Mouse (Mus musculus) adrenal gland, postnatal 10 days (tissue): ENCODE measurements around the gene Cyb5d2. TPM values are rescaled to one million over a fixed set of nuclear protein-coding genes. Genes with fewer than 3 reads are reported as not detected.
"Not testable (repeated sequence)": the region's sequence is repeated elsewhere in the genome, so short reads cannot be mapped to it uniquely, and the experiment has no call there.

Source experiments
- DNase-seq: peaks from one replicate; pipeline ENCODE4 v3.0.0; 2021; ENCODE audit warnings: mixed read lengths
- total RNA-seq, 2 experiments: library from RNA; stranded (reverse); gene quantifications; 2 replicates each; pipeline ENCODE4 v1.2.3; 2021

Cyb5d2 gene
- total RNA-seq, 2 experiments from 2014 or later: 11.4 to 16.0 TPM

DNA sequence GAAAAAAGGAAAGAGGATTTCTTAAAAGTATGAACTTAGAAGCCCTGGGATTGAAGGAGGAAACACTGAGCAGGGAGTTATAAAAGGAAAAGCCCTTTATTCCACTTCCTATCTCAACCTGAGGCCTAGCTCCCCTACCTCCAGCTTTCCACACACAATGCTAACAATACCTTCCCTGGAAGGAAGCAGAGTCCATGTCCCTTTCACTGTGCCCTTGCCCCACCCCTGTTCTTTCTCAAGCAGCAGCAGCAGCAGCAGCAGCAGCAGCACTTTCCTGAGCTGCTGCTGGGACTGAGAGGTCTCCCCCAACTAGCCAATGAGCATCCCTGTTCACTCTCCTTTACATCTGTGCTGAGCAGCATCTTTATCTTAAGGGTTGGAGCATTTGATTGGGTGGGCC lies 17.0 kb downstream of the Cyb5d2 start:
- DNase-seq: no peak

DNA sequence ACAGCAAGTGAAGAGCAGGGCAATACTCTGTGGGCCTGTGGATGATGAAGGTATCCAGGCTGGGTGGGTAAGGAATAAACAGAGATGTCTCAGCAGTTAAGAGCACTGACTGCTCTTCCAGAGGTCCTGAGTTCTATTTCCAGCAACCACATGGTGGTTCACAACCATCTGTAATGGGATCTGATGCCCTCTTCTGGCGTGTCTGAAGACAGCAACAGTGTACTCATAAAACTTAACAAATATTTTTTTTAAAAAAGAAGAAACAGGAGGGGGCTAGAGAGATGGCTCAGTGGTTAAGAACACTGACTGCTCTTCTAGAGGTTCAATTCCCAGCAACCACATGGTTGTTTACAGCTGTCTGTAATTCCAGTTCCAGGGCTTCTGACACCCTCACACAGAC lies 23.3 kb downstream of the Cyb5d2 start:
- not testable (repeated sequence) for DNase-seq

- no peak for DNase-seq
Measured at GRCm38 (mm10) chr11:72771461-72771860, 24.5 kb downstream of the Cyb5d2 start.

- DNase-seq: no peak
Measured at GRCm38 (mm10) chr11:72770816-72771215, 25.1 kb downstream of the Cyb5d2 start.

- DNase-seq: no peak
Measured at GRCm38 (mm10) chr11:72770324-72770723, 25.6 kb downstream of the Cyb5d2 start.

GRCm38 (mm10) chr11:72769061-72769460 lies 26.9 kb downstream of the Cyb5d2 start:
- no peak for DNase-seq

- peak; percentile 42 for DNase-seq
Measured at GRCm38 (mm10) chr11:72767716-72768115, 28.2 kb downstream of the Cyb5d2 start.

DNA sequence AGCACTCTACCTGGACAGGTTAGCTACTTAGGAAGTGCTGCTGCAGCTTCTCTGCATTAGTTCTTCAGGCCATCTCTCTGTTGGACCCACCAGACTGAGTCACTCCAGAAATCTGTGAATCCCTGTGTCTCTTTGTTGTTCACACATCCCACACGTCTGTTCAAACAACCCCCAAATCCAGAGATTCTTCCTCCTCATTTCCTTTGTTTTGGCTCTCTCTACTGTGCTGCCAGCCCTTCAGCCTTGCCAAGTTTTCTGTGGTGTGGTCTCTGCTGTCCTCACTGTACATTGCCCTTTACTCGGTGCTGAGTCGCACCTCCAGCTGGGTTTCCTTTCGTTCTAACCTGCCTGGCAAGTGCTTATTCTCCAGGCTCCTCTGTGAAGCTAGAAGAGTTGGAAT lies 31.7 kb downstream of the Cyb5d2 start:
- DNase-seq: no peak

DNA sequence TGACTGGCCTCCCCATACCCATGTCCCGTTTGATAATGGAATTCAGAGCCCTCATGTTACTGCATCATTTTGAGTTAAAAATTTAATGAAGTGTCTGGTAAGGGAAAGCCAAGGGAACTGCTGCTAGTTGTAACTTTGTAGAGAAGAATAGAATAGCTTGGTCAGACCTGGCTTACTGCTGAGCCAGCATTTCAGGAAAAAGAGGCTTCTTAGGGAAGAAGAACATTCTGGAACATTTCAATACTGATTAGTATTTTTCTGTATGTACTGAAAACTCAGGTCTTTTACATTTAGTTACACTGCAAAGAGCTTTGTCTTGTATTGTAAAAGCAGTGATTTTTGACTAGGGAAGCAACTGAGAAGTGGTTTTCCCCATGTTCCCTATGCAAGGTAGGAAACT lies 35.2 kb downstream of the Cyb5d2 start:
- no peak for DNase-seq

DNA sequence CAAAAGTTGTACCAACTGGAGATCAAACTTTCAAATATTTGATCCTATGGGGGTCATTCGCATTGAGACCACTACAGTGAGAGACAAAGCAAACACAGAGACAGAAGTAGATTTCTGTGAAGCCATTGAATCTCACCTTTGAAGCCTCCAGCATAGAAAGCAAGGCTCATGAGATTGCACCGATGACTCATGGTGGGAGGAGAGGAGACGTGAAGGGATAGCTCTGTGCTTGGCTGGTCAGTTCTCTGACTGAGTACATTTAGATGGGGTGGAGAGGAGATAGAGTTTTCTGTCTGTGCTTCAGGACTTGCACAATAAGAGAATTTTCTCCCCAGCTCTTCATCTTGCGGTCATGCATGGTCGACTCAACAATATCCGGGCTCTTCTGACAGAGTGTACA lies 36.4 kb downstream of the Cyb5d2 start:
- no peak for DNase-seq

DNA sequence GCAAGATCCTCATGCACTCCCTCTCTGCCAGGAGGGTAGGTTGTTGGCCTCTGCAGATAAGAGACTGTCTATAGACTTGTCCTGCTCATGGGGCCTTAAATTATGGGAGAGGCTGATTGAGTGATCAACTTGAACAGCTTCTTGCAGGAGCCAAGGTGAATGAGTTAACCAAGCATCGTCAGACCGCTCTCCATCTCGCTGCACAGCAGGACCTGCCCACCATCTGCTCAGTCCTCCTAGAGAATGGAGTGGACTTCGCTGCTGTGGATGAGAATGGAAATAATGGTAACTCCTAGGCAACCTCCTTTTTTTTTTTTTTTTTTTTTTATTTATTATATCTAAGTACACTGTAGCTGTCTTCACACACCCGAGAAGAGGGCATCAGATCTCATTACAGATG lies 37.6 kb downstream of the Cyb5d2 start:
- no peak for DNase-seq

- peak; percentile 27 for DNase-seq
Measured at GRCm38 (mm10) chr11:72751956-72752355, 44.0 kb downstream of the Cyb5d2 start.

GRCm38 (mm10) chr11:72739048-72739447 lies 56.9 kb downstream of the Cyb5d2 start:
- no peak for DNase-seq

DNA sequence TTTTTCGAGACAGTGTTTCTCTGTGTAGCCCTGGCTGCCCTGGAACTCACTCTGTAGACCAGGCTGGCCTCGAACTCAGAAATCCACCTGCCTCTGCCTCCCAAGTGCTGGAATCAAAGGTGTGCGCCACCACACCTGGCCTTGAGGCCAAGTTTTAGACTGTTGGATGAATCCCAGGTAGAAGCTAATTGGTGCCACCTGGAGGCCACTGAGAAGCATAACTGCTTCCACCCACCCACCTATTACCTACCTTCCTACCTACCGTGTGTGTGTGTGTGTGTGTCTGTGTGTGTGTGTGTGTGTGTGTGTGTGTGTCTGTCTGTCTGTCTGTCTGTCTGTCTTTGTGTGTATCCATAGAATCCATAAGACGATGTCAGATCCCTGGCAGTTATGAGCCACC lies 58.4 kb downstream of the Cyb5d2 start:
- peak; percentile 14 for DNase-seq

- DNase-seq: no peak
Measured at GRCm38 (mm10) chr11:72736320-72736719, 59.6 kb downstream of the Cyb5d2 start.

DNA sequence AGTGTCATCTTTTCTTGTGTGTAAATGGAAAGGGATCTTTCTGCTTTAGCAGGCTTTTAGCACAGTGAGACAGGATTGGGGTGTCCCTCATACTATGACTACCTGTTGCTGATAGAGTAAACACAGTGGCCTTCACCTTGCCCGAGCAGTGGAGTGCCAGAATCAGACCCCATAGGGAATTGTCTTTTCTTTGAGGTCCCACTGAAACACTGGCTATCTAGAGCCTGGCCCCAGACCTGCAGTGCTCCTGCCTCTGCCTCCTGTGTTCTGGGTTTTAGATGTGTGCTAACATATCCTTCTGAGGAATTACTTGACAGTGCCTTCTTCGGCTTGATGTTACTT lies 60.5 kb downstream of the Cyb5d2 start:
- DNase-seq: no peak

DNA sequence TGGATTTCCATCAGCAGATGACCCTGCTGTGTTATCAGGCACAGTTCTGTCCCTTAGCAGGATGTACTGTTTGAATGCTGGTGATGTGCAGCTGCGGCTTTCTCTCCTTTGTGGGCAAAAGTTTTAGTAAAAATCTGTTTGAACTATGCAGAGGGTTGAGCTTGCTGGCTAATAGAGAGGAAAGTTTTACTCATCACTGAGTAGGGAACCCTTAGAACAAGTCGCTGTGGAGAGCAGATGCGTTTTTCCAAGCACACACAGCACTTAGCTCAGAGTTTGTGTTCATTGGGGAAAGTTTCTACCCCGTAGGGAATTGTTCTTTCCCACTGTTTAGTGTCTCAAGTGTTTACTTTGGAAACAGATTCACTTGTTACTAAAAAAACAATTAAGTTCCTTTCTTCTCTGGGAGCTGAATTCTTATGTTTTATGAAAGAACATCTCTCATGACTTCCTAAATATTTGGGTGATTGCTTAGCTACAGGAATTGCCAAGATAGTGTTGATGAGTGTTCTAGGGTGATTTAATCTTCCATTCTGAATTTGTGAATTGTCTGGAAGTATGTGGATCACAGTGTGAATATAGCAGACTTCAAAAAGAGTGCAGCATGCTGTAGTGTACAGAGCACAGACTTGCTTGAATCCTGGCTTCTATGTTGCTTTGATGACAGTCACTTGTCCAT lies 61.0 kb downstream of the Cyb5d2 start:
- no peak for DNase-seq

GRCm38 (mm10) chr11:72733736-72734135 lies 62.2 kb downstream of the Cyb5d2 start:
- no peak for DNase-seq

Other genes starting within 250 kb of the Cyb5d2 start
- gene Spns3, start 245.6 kb downstream of the Cyb5d2 start, total RNA-seq: under 1 TPM; 0.21 to 0.55 TPM
- gene Ube2g1, start 188.9 kb downstream of the Cyb5d2 start, total RNA-seq: 10 to 100 TPM; 45.0 to 45.9 TPM
- 10 to 100 TPM; 31.0 to 39.8 TPM for gene Ankfy1, start 106.1 kb downstream of the Cyb5d2 start, total RNA-seq
- gene Zzef1, start 84 bp upstream of the Cyb5d2 start, total RNA-seq: 10 to 100 TPM; 26.4 to 39.9 TPM
- gene Atp2a3, start 165.0 kb upstream of the Cyb5d2 start, total RNA-seq: 10 to 100 TPM; 20.1 to 26.6 TPM
- 1 to 10 TPM; 1.3 TPM for gene P2rx1, start 203.0 kb upstream of the Cyb5d2 start, total RNA-seq
- 1 to 10 TPM; 1.3 to 1.9 TPM for gene Camkk1, start 222.9 kb upstream of the Cyb5d2 start, total RNA-seq